Mouse (Mus musculus): ENCODE results near the gene Morc1. TPM values are rescaled to one million over a fixed set of nuclear protein-coding genes. Genes with fewer than 3 reads are reported as not detected.

Gene Morc1
- polyA plus RNA-seq, 1 experiment, result not detected

DNA sequence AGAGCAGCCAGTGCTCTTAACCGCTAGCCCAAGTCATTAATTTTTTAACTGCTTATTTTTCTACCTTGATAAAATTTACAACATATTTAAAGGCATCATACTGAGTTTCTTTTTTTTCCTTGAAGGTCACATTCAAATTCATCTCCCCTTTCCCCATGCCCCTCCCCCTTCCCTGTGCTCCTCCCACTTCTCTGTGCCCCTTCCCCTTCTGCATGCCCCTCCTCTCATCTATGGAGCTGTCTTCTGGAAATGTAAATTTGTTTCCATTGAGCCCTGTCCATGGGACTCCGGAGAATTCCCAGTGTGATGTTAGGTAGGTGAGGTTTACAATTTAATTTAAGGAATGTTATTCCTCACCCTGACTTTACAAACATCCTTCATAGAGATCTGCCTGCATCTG, 180.4 kb downstream of the Morc1 start:
- WGBS, result 96% methylated on average over 2 of the region's 2 CpGs
- TF ChIP-seq POLR2A (IDR thresholded peaks at IDR 0.05; ENCODE audit: borderline replicate concordance, insufficient read depth, low read length) (no peak), CTCF (IDR thresholded peaks at IDR 0.05; ENCODE audit: borderline replicate concordance, insufficient read depth, low read depth, low read length) (no peak)
- Histone ChIP-seq H3K4me3 (replicated peaks; ENCODE audit: insufficient read depth, low read depth, low read length) (no peak overlapping the region), H3K27me3 (ENCODE audit: control insufficient read depth, insufficient read depth, low read length) (no peaks in the 10 kb centered on the region), H3K27ac (ENCODE audit: insufficient read depth, low read length) (no peak overlapping the region), H3K4me1 (ENCODE audit: control insufficient read depth, insufficient read depth, low read length) (no peaks in the 10 kb centered on the region)
- DNase-seq, result no peak

- no peak overlapping the region for H3K4me3 ChIP-seq (replicated peaks; ENCODE audit: insufficient read depth, low read depth, low read length)
- no peaks in the 10 kb centered on the region for H3K27me3 ChIP-seq (ENCODE audit: control insufficient read depth, insufficient read depth, low read length)
- DNase-seq, result no peak
- no peaks in the 10 kb centered on the region for H3K4me1 ChIP-seq (ENCODE audit: control insufficient read depth, insufficient read depth, low read length)
- TF ChIP-seq CTCF (IDR thresholded peaks at IDR 0.05; ENCODE audit: borderline replicate concordance, insufficient read depth, low read depth, low read length), result no peak
- TF ChIP-seq POLR2A (IDR thresholded peaks at IDR 0.05; ENCODE audit: borderline replicate concordance, insufficient read depth, low read length), result no peak
- 47% methylated on average over 1 of the region's 1 CpGs for WGBS
- H3K27ac ChIP-seq (ENCODE audit: insufficient read depth, low read length), result no peak overlapping the region
Measured at GRCm38 (mm10) chr16:48613783-48614182, 182.7 kb downstream of the Morc1 start.

DNA sequence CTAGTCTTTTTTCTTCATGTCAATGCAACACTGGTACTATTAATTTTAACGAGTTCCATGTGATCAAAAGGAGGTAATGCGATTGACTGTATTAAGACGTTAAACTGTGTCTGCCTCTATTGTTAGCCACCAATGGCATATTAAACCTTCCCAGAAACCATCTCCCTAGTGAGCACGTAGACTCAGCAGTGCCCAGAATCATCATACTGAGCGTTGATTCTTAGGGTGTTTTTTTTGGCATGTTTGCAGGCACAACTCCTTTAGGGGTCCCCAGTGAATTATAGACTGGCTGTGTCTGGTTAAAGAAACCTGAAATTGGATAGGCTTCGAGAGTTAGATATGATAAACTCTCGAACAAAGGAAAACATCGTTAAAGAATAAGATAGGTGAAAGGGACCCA, 189.5 kb downstream of the Morc1 start:
- no peak for DNase-seq
- Histone ChIP-seq H3K27ac (ENCODE audit: insufficient read depth, low read length) (no peak overlapping the region), H3K4me1 (ENCODE audit: control insufficient read depth, insufficient read depth, low read length) (no peaks in the 10 kb centered on the region), H3K4me3 (replicated peaks; ENCODE audit: insufficient read depth, low read depth, low read length) (no peak overlapping the region), H3K27me3 (ENCODE audit: control insufficient read depth, insufficient read depth, low read length) (no peaks in the 10 kb centered on the region)
- WGBS, result 50% methylated on average over 8 of the region's 8 CpGs
- no peak for TF ChIP-seq CTCF (IDR thresholded peaks at IDR 0.05; ENCODE audit: borderline replicate concordance, insufficient read depth, low read depth, low read length)
- no peak for TF ChIP-seq POLR2A (IDR thresholded peaks at IDR 0.05; ENCODE audit: borderline replicate concordance, insufficient read depth, low read length)

GRCm38 (mm10) chr16:48621019-48621418, 190.0 kb downstream of the Morc1 start:
- WGBS, result 39% methylated on average over 2 of the region's 2 CpGs
- Histone ChIP-seq H3K27me3 (ENCODE audit: control insufficient read depth, insufficient read depth, low read length) (no peaks in the 10 kb centered on the region), H3K4me1 (ENCODE audit: control insufficient read depth, insufficient read depth, low read length) (no peaks in the 10 kb centered on the region), H3K4me3 (replicated peaks; ENCODE audit: insufficient read depth, low read depth, low read length) (no peak overlapping the region), H3K27ac (ENCODE audit: insufficient read depth, low read length) (no peak overlapping the region)
- TF ChIP-seq CTCF (IDR thresholded peaks at IDR 0.05; ENCODE audit: borderline replicate concordance, insufficient read depth, low read depth, low read length) (no peak), POLR2A (IDR thresholded peaks at IDR 0.05; ENCODE audit: borderline replicate concordance, insufficient read depth, low read length) (no peak)
- DNase-seq, result no peak

GRCm38 (mm10) chr16:48623447-48623846, 192.4 kb downstream of the Morc1 start:
- no peak overlapping the region for H3K4me3 ChIP-seq (replicated peaks; ENCODE audit: insufficient read depth, low read depth, low read length)
- TF ChIP-seq CTCF (IDR thresholded peaks at IDR 0.05; ENCODE audit: borderline replicate concordance, insufficient read depth, low read depth, low read length), result no peak
- H3K27me3 ChIP-seq (ENCODE audit: control insufficient read depth, insufficient read depth, low read length), result no peaks in the 10 kb centered on the region
- DNase-seq, result no peak
- H3K4me1 ChIP-seq (ENCODE audit: control insufficient read depth, insufficient read depth, low read length), result no peaks in the 10 kb centered on the region
- WGBS, result 87% methylated on average over 1 of the region's 1 CpGs
- H3K27ac ChIP-seq (ENCODE audit: insufficient read depth, low read length), result no peak overlapping the region

DNA sequence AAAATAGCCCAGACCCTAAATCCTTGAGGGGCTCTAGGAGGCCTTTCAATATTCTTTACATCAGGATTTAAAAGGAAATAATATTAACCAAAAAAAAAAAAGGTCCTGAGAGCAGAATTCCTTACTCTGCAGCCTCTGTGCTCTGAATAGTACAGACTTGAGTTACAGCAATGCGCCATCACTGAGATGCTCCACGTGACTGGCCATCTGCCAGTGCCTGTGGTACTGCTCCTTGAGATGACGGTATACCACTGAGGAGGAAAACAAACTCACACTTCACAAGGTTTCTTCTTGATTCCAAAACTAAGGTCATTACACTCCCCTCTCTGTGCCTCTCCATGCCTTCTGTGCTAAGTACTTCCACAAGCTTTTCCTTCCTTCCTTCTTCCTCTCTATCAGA, 195.1 kb downstream of the Morc1 start:
- Histone ChIP-seq H3K4me1 (ENCODE audit: control insufficient read depth, insufficient read depth, low read length) (no peaks in the 10 kb centered on the region), H3K27ac (ENCODE audit: insufficient read depth, low read length) (no peak overlapping the region), H3K4me3 (replicated peaks; ENCODE audit: insufficient read depth, low read depth, low read length) (no peak overlapping the region), H3K27me3 (ENCODE audit: control insufficient read depth, insufficient read depth, low read length) (no peaks in the 10 kb centered on the region)
- 36% methylated on average over 3 of the region's 3 CpGs for WGBS
- DNase-seq, result no peak
- TF ChIP-seq POLR2A (IDR thresholded peaks at IDR 0.05; ENCODE audit: borderline replicate concordance, insufficient read depth, low read length), result no peak
- no peak for TF ChIP-seq CTCF (IDR thresholded peaks at IDR 0.05; ENCODE audit: borderline replicate concordance, insufficient read depth, low read depth, low read length)

DNA sequence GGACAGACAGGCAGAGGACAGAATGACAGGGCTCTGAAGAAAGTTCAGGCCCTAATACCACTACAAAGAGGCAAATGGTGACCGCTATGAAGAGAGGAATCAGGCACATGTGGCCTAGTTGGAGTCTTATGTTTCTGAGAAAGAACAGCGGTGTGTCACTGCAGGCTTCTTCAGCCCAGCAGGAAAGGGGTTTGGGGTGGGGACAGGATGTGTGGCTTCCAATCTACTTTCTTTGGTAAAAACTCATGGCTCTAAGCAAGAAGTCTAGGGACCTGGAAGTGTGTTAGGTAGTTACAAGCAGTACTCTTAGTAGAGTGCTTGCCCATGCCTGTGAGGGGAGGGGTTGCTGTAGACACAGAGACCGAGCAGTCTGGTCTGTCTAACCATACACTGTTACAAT, 196.3 kb downstream of the Morc1 start:
- H3K4me3 ChIP-seq (replicated peaks; ENCODE audit: insufficient read depth, low read depth, low read length), result no peak overlapping the region
- no peak for DNase-seq
- TF ChIP-seq CTCF (IDR thresholded peaks at IDR 0.05; ENCODE audit: borderline replicate concordance, insufficient read depth, low read depth, low read length) (no peak), POLR2A (IDR thresholded peaks at IDR 0.05; ENCODE audit: borderline replicate concordance, insufficient read depth, low read length) (no peak)
- no peak overlapping the region for H3K27ac ChIP-seq (ENCODE audit: insufficient read depth, low read length)
- no peaks in the 10 kb centered on the region for H3K4me1 ChIP-seq (ENCODE audit: control insufficient read depth, insufficient read depth, low read length)
- 94% methylated on average over 3 of the region's 3 CpGs for WGBS
- H3K27me3 ChIP-seq (ENCODE audit: control insufficient read depth, insufficient read depth, low read length), result no peaks in the 10 kb centered on the region

GRCm38 (mm10) chr16:48629710-48630109, 198.7 kb downstream of the Morc1 start:
- 88% methylated on average over 5 of the region's 5 CpGs for WGBS
- no peaks in the 10 kb centered on the region for H3K4me1 ChIP-seq (ENCODE audit: control insufficient read depth, insufficient read depth, low read length)
- H3K27ac ChIP-seq (ENCODE audit: insufficient read depth, low read length), result no peak overlapping the region
- TF ChIP-seq CTCF (IDR thresholded peaks at IDR 0.05; ENCODE audit: borderline replicate concordance, insufficient read depth, low read depth, low read length) (no peak), POLR2A (IDR thresholded peaks at IDR 0.05; ENCODE audit: borderline replicate concordance, insufficient read depth, low read length) (no peak)
- no peak overlapping the region for H3K4me3 ChIP-seq (replicated peaks; ENCODE audit: insufficient read depth, low read depth, low read length)
- no peak for DNase-seq
- no peaks in the 10 kb centered on the region for H3K27me3 ChIP-seq (ENCODE audit: control insufficient read depth, insufficient read depth, low read length)
